Mouse (Mus musculus): ENCODE measurements around the gene Sik2. TPM values are rescaled to one million over a fixed set of nuclear protein-coding genes. Genes with fewer than 3 reads are reported as not detected.

Gene Sik2
- polyA plus RNA-seq, 1 experiment, result 13.8 TPM

GRCm38 (mm10) chr9:51026952-51027351, 18.1 kb upstream of the Sik2 start:
- no peak for TF ChIP-seq CTCF (IDR thresholded peaks at IDR 0.05; ENCODE audit: low read depth, low read length)
- TF ChIP-seq POLR2A (IDR thresholded peaks at IDR 0.05; ENCODE audit: borderline replicate concordance, low read depth, low read length), result no peak

GRCm38 (mm10) chr9:51021123-51021795, 12.4 kb upstream of the Sik2 start:
- Histone ChIP-seq H3K4me1 (ENCODE audit: control insufficient read depth, insufficient read depth, low read length) (peaks cover 18% of the 10 kb centered on the region), H3K4me3 (ENCODE audit: insufficient read depth, low read length) (no peak overlapping the region), H3K27ac (ENCODE audit: insufficient read depth, low read depth, low read length) (no peak overlapping the region)
- TF ChIP-seq CTCF (IDR thresholded peaks at IDR 0.05; ENCODE audit: low read depth, low read length) (no peak), POLR2A (IDR thresholded peaks at IDR 0.05; ENCODE audit: borderline replicate concordance, low read depth, low read length) (no peak)

More at GRCm38 (mm10) chr9:51026952-51027351, 18.1 kb upstream of the Sik2 start:
- Histone ChIP-seq H3K27ac (ENCODE audit: insufficient read depth, low read depth, low read length) (no peak overlapping the region), H3K4me1 (ENCODE audit: control insufficient read depth, insufficient read depth, low read length) (peaks cover 12% of the 10 kb centered on the region), H3K4me3 (ENCODE audit: insufficient read depth, low read length) (no peak overlapping the region)

- Histone ChIP-seq H3K27ac (ENCODE audit: insufficient read depth, low read depth, low read length) (no peak overlapping the region), H3K4me3 (ENCODE audit: insufficient read depth, low read length) (no peak overlapping the region), H3K4me1 (ENCODE audit: control insufficient read depth, insufficient read depth, low read length) (peaks cover 21% of the 10 kb centered on the region)
- no peak for TF ChIP-seq CTCF (IDR thresholded peaks at IDR 0.05; ENCODE audit: low read depth, low read length)
- TF ChIP-seq POLR2A (IDR thresholded peaks at IDR 0.05; ENCODE audit: borderline replicate concordance, low read depth, low read length), result no peak
Observed at GRCm38 (mm10) chr9:51020351-51020750, 11.5 kb upstream of the Sik2 start.

- no peak overlapping the region for H3K4me3 ChIP-seq (ENCODE audit: insufficient read depth, low read length)
- H3K27ac ChIP-seq (ENCODE audit: insufficient read depth, low read depth, low read length), result no peak overlapping the region
- peaks cover 20% of the 10 kb centered on the region for H3K4me1 ChIP-seq (ENCODE audit: control insufficient read depth, insufficient read depth, low read length)
- TF ChIP-seq POLR2A (IDR thresholded peaks at IDR 0.05; ENCODE audit: borderline replicate concordance, low read depth, low read length), result no peak
- TF ChIP-seq CTCF (IDR thresholded peaks at IDR 0.05; ENCODE audit: low read depth, low read length), result no peak
Observed at GRCm38 (mm10) chr9:51019670-51020069, 10.8 kb upstream of the Sik2 start.

- H3K4me1 ChIP-seq (ENCODE audit: control insufficient read depth, insufficient read depth, low read length), result peaks cover 8% of the 10 kb centered on the region
- TF ChIP-seq POLR2A (IDR thresholded peaks at IDR 0.05; ENCODE audit: borderline replicate concordance, low read depth, low read length) (no peak), CTCF (IDR thresholded peaks at IDR 0.05; ENCODE audit: low read depth, low read length) (no peak)
- H3K27ac ChIP-seq (ENCODE audit: insufficient read depth, low read depth, low read length), result no peak overlapping the region
- no peak overlapping the region for H3K4me3 ChIP-seq (ENCODE audit: insufficient read depth, low read length)
Observed at GRCm38 (mm10) chr9:51015732-51016131, 6.9 kb upstream of the Sik2 start.

- Histone ChIP-seq H3K4me1 (ENCODE audit: control insufficient read depth, insufficient read depth, low read length) (peaks cover 6% of the 10 kb centered on the region), H3K27ac (ENCODE audit: insufficient read depth, low read depth, low read length) (no peak overlapping the region), H3K4me3 (ENCODE audit: insufficient read depth, low read length) (no peak overlapping the region)
- TF ChIP-seq POLR2A (IDR thresholded peaks at IDR 0.05; ENCODE audit: borderline replicate concordance, low read depth, low read length) (no peak), CTCF (IDR thresholded peaks at IDR 0.05; ENCODE audit: low read depth, low read length) (no peak)
Observed at GRCm38 (mm10) chr9:51013644-51014043, 4.8 kb upstream of the Sik2 start.

GRCm38 (mm10) chr9:51009656-51009950, 730 bp upstream of the Sik2 start:
- TF ChIP-seq POLR2A (IDR thresholded peaks at IDR 0.05; ENCODE audit: borderline replicate concordance, low read depth, low read length) (no peak), CTCF (IDR thresholded peaks at IDR 0.05; ENCODE audit: low read depth, low read length) (no peak)
- Histone ChIP-seq H3K4me3 (ENCODE audit: insufficient read depth, low read length) (peak overlapping the region; percentile 55; the same call in 1 of the 2 replicates), H3K4me1 (ENCODE audit: control insufficient read depth, insufficient read depth, low read length) (peaks cover 8% of the 10 kb centered on the region), H3K27ac (ENCODE audit: insufficient read depth, low read depth, low read length) (no peak overlapping the region)

GRCm38 (mm10) chr9:51008068-51008840, 619 bp downstream of the Sik2 start:
- TF ChIP-seq CTCF (IDR thresholded peaks at IDR 0.05; ENCODE audit: low read depth, low read length), result no peak
- TF ChIP-seq POLR2A (IDR thresholded peaks at IDR 0.05; ENCODE audit: borderline replicate concordance, low read depth, low read length), result no peak
- peak overlapping the region; percentile 99 for H3K4me3 ChIP-seq (ENCODE audit: insufficient read depth, low read length)
- peaks cover 8% of the 10 kb centered on the region for H3K4me1 ChIP-seq (ENCODE audit: control insufficient read depth, insufficient read depth, low read length)
- peak overlapping the region; percentile 86 for H3K27ac ChIP-seq (ENCODE audit: insufficient read depth, low read depth, low read length)

- H3K27ac ChIP-seq (ENCODE audit: insufficient read depth, low read depth, low read length), result no peak overlapping the region
- peaks cover 8% of the 10 kb centered on the region for H3K4me1 ChIP-seq (ENCODE audit: control insufficient read depth, insufficient read depth, low read length)
- peak overlapping the region; percentile 99 for H3K4me3 ChIP-seq (ENCODE audit: insufficient read depth, low read length)
- no peak for TF ChIP-seq CTCF (IDR thresholded peaks at IDR 0.05; ENCODE audit: low read depth, low read length)
- TF ChIP-seq POLR2A (IDR thresholded peaks at IDR 0.05; ENCODE audit: borderline replicate concordance, low read depth, low read length), result no peak
Observed at GRCm38 (mm10) chr9:51007726-51008067, 1.2 kb downstream of the Sik2 start.

GRCm38 (mm10) chr9:51006846-51007245, 2.0 kb downstream of the Sik2 start:
- no peak overlapping the region for H3K4me3 ChIP-seq (ENCODE audit: insufficient read depth, low read length)
- H3K27ac ChIP-seq (ENCODE audit: insufficient read depth, low read depth, low read length), result no peak overlapping the region
- TF ChIP-seq POLR2A (IDR thresholded peaks at IDR 0.05; ENCODE audit: borderline replicate concordance, low read depth, low read length) (no peak), CTCF (IDR thresholded peaks at IDR 0.05; ENCODE audit: low read depth, low read length) (no peak)
- peaks cover 8% of the 10 kb centered on the region for H3K4me1 ChIP-seq (ENCODE audit: control insufficient read depth, insufficient read depth, low read length)

Measured in bone marrow macrophage, adult 2 months (primary cell).